In genomic region chr19:19524232-19524631, GRCm38 (mm10) we compare ENCODE assay signal across 19 mouse cellular contexts.
"Had no signal": no experiment of that assay in that cellular context is flagged by ENCODE, and none has a peak within 500 bp of the region (broad histone marks: within the 10 kb centered on the region; RNA-seq: fewer than 3 reads in every experiment).

No protein-coding gene starts in this region.

- H3K9ac ChIP-seq: lung, embryonic 14.5 days; midbrain, embryonic 12.5 days; neural tube, embryonic 13.5 days; neural tube, embryonic 15.5 days had no signal

- DNase-seq: lung, adult 18-20 months; lung, postnatal 10 days; lung, postnatal 4 days; midbrain, embryonic 14.5 days; retina, postnatal 1 day; right cerebral cortex, adult 18-20 months; right cerebral cortex, postnatal 25 days; right cerebral cortex, postnatal 4 days; spleen, adult 18-20 months; thymus, adult 18-20 months; thymus, postnatal 14 days; thymus, postnatal 36 days had no signal

- H3K27me3 ChIP-seq: midbrain, embryonic 12.5 days; neural tube, embryonic 13.5 days; neural tube, embryonic 15.5 days had no signal

- H3K9me3 ChIP-seq: midbrain, embryonic 10.5 days; midbrain, embryonic 12.5 days; neural tube, embryonic 13.5 days; neural tube, embryonic 15.5 days had no signal

- H3K4me1 ChIP-seq: midbrain, embryonic 10.5 days; midbrain, embryonic 12.5 days; neural tube, embryonic 13.5 days; neural tube, embryonic 15.5 days had no signal

- ATAC-seq: midbrain, embryonic 16.5 days had no signal

- H3K36me3 ChIP-seq: midbrain, embryonic 10.5 days; midbrain, embryonic 12.5 days; neural tube, embryonic 13.5 days; neural tube, embryonic 15.5 days had no signal

- H3K4me3 ChIP-seq: midbrain, embryonic 10.5 days; midbrain, embryonic 12.5 days; myocyte; neural tube, embryonic 13.5 days; neural tube, embryonic 15.5 days had no signal

- H3K27ac ChIP-seq: midbrain, embryonic 10.5 days; midbrain, embryonic 12.5 days; neural tube, embryonic 13.5 days; neural tube, embryonic 15.5 days had no signal

- H3K4me2 ChIP-seq: lung, embryonic 14.5 days; midbrain, embryonic 12.5 days; neural tube, embryonic 13.5 days; neural tube, embryonic 15.5 days had no signal
